In genomic region chr16:77467216-77467615, GRCm38 (mm10) we compare ENCODE assay signal across 23 mouse cellular contexts.
DNase-seq lines count a peak whose midpoint lies in the region; ATAC-seq and TF ChIP-seq lines count a peak whose summit lies in the region.
"Had no signal": no experiment of that assay in that cellular context is flagged by ENCODE, and none has a peak within 500 bp of the region (broad histone marks: within the 10 kb centered on the region; RNA-seq: fewer than 3 reads in every experiment).

No protein-coding gene starts in this region.

- ATAC-seq in forebrain, postnatal 0 days, result no peak
- ATAC-seq in forebrain, embryonic 15.5 days (replicated peaks), result no peak
- no peak for ATAC-seq in hindbrain, postnatal 0 days
- no peak for ATAC-seq in hindbrain, embryonic 12.5 days (ENCODE audit: low FRiP score)
- no peak for ATAC-seq in neural tube, embryonic 13.5 days (ENCODE audit: low read depth)
- ATAC-seq in liver, embryonic 11.5 days (replicated peaks; ENCODE audit: low FRiP score), result no peak

- H3K27ac ChIP-seq in forebrain, postnatal 0 days (ENCODE audit: low read depth, low read length), result no peak overlapping the region
- H3K27ac ChIP-seq in forebrain, embryonic 15.5 days (replicated peaks), result no peak overlapping the region
- H3K27ac ChIP-seq in hindbrain, postnatal 0 days, result no peak overlapping the region
- H3K27ac ChIP-seq in hindbrain, embryonic 12.5 days, result no peak overlapping the region
- H3K27ac ChIP-seq in neural tube, embryonic 13.5 days (replicated peaks), result peak overlapping the region; percentile 23; the same call in 1 of the 2 replicates
- no peak overlapping the region for H3K27ac ChIP-seq in liver, embryonic 11.5 days (ENCODE audit: low read depth, low read length)
- H3K27ac ChIP-seq: embryonic facial prominence, embryonic 13.5 days; embryonic facial prominence, embryonic 15.5 days; forebrain, embryonic 10.5 days; forebrain, embryonic 12.5 days had no signal

- H3K4me1 ChIP-seq in forebrain, postnatal 0 days (ENCODE audit: insufficient read depth), result no peaks in the 10 kb centered on the region
- H3K4me1 ChIP-seq in forebrain, embryonic 15.5 days, result peaks cover 10% of the 10 kb centered on the region
- H3K4me1 ChIP-seq in hindbrain, postnatal 0 days (ENCODE audit: insufficient read depth, low read length), result no peaks in the 10 kb centered on the region
- H3K4me1 ChIP-seq in hindbrain, embryonic 12.5 days, result peaks cover 4% of the 10 kb centered on the region; the same call in 1 of the 2 replicates
- H3K4me1 ChIP-seq in neural tube, embryonic 13.5 days (replicated peaks), result peaks cover 21% of the 10 kb centered on the region
- H3K4me1 ChIP-seq in liver, embryonic 11.5 days (replicated peaks; ENCODE audit: control insufficient read depth, insufficient read depth, low read length), result no peaks in the 10 kb centered on the region
- H3K4me1 ChIP-seq: embryonic facial prominence, embryonic 13.5 days; embryonic facial prominence, embryonic 15.5 days had no signal

- H3K4me3 ChIP-seq in forebrain, postnatal 0 days (ENCODE audit: low read depth, low read length), result no peak overlapping the region
- no peak overlapping the region for H3K4me3 ChIP-seq in forebrain, embryonic 15.5 days
- no peak overlapping the region for H3K4me3 ChIP-seq in hindbrain, postnatal 0 days (ENCODE audit: low read length)
- no peak overlapping the region for H3K4me3 ChIP-seq in hindbrain, embryonic 12.5 days
- no peak overlapping the region for H3K4me3 ChIP-seq in neural tube, embryonic 13.5 days
- H3K4me3 ChIP-seq in liver, embryonic 11.5 days (ENCODE audit: low read depth, low read length), result no peak overlapping the region
- H3K4me3 ChIP-seq: embryonic facial prominence, embryonic 13.5 days; embryonic facial prominence, embryonic 15.5 days; erythroblast, embryonic 14.5 days; forebrain, embryonic 10.5 days; forebrain, embryonic 12.5 days had no signal

- H3K9me3 ChIP-seq in forebrain, postnatal 0 days (ENCODE audit: low read length), result no peaks in the 10 kb centered on the region
- H3K9me3 ChIP-seq in forebrain, embryonic 15.5 days, result no peaks in the 10 kb centered on the region
- H3K9me3 ChIP-seq in hindbrain, postnatal 0 days (ENCODE audit: low read length), result no peaks in the 10 kb centered on the region
- no peaks in the 10 kb centered on the region for H3K9me3 ChIP-seq in hindbrain, embryonic 12.5 days (replicated peaks)
- no peaks in the 10 kb centered on the region for H3K9me3 ChIP-seq in neural tube, embryonic 13.5 days
- H3K9me3 ChIP-seq in liver, embryonic 11.5 days (ENCODE audit: control insufficient read depth, low read length), result no peaks in the 10 kb centered on the region
- H3K9me3 ChIP-seq: embryonic facial prominence, embryonic 13.5 days; embryonic facial prominence, embryonic 15.5 days; forebrain, embryonic 10.5 days; forebrain, embryonic 12.5 days had no signal

- TF ChIP-seq CTCF in forebrain, postnatal 0 days (IDR thresholded peaks at IDR 0.05; ENCODE audit: low read depth), result no peak
- TF ChIP-seq CTCF in hindbrain, postnatal 0 days (IDR thresholded peaks at IDR 0.05; ENCODE audit: low read depth), result no peak
- no peak for TF ChIP-seq CTCF in brain, embryonic 14.5 days (IDR thresholded peaks at IDR 0.05; ENCODE audit: borderline replicate concordance, extremely low read depth, insufficient read depth, insufficient read length)

- no peaks in the 10 kb centered on the region for H3K27me3 ChIP-seq in forebrain, postnatal 0 days (ENCODE audit: insufficient read depth, low read length)
- no peaks in the 10 kb centered on the region for H3K27me3 ChIP-seq in forebrain, embryonic 15.5 days
- H3K27me3 ChIP-seq in hindbrain, postnatal 0 days (ENCODE audit: insufficient read depth, low read length), result no peaks in the 10 kb centered on the region
- H3K27me3 ChIP-seq in hindbrain, embryonic 12.5 days, result no peaks in the 10 kb centered on the region
- H3K27me3 ChIP-seq in neural tube, embryonic 13.5 days, result no peaks in the 10 kb centered on the region
- no peaks in the 10 kb centered on the region for H3K27me3 ChIP-seq in liver, embryonic 11.5 days (replicated peaks; ENCODE audit: control insufficient read depth, insufficient read depth, low read length)
- H3K27me3 ChIP-seq: embryonic facial prominence, embryonic 13.5 days; embryonic facial prominence, embryonic 15.5 days; forebrain, embryonic 12.5 days had no signal

- 74% methylated on average over 12 of the region's 12 CpGs for WGBS in forebrain, postnatal 0 days
- 59% methylated on average over 12 of the region's 12 CpGs for WGBS in forebrain, embryonic 15.5 days
- 81% methylated on average over 12 of the region's 12 CpGs for WGBS in hindbrain, postnatal 0 days
- WGBS in hindbrain, embryonic 12.5 days, result 85% methylated on average over 12 of the region's 12 CpGs
- WGBS in neural tube, embryonic 13.5 days, result 69% methylated on average over 12 of the region's 12 CpGs
- 83% methylated on average over 12 of the region's 12 CpGs for WGBS in liver, embryonic 11.5 days

- peak; percentile 22 for DNase-seq in forebrain, postnatal 0 days
- DNase-seq in hindbrain, postnatal 0 days (ENCODE audit: low spot score), result peak; percentile 28
- no peak for DNase-seq in neural tube, embryonic 10.5 days (ENCODE audit: extremely low spot score, low spot score)
- peak; percentile 76 for DNase-seq in brain, embryonic 14.5 days (ENCODE audit: low read depth)
- no peak for DNase-seq in liver, embryonic 11.5 days (ENCODE audit: low spot score)
- DNase-seq: adrenal gland, adult 2 months; adrenal gland, postnatal 10 days; adrenal gland, postnatal 25 days; cerebellum, adult 11 months; cerebellum, adult 18-20 months; cerebellum, adult 8-10 months; cerebellum, adult 9-11 months; cerebellum, postnatal 14 days; cerebellum, postnatal 36 days; embryo, embryonic 11 days had no signal

- no peak overlapping the region for H3K4me2 ChIP-seq in forebrain, postnatal 0 days (ENCODE audit: low read depth)
- no peak overlapping the region for H3K4me2 ChIP-seq in forebrain, embryonic 15.5 days (replicated peaks)
- H3K4me2 ChIP-seq in hindbrain, postnatal 0 days (ENCODE audit: low read depth, low read length), result no peak overlapping the region
- H3K4me2 ChIP-seq in hindbrain, embryonic 12.5 days (replicated peaks), result no peak overlapping the region
- no peak overlapping the region for H3K4me2 ChIP-seq in neural tube, embryonic 13.5 days
- H3K4me2 ChIP-seq in liver, embryonic 11.5 days, result no peak overlapping the region
- H3K4me2 ChIP-seq: embryonic facial prominence, embryonic 13.5 days; embryonic facial prominence, embryonic 15.5 days; forebrain, embryonic 12.5 days had no signal

- H3K36me3 ChIP-seq in forebrain, postnatal 0 days (ENCODE audit: insufficient read depth), result no peaks in the 10 kb centered on the region
- no peaks in the 10 kb centered on the region for H3K36me3 ChIP-seq in forebrain, embryonic 15.5 days
- H3K36me3 ChIP-seq in hindbrain, postnatal 0 days (ENCODE audit: insufficient read depth, low read length), result no peaks in the 10 kb centered on the region
- H3K36me3 ChIP-seq in hindbrain, embryonic 12.5 days, result 0 out of 2 replicates have a peak, but pooled peaks cover 7% of the 10 kb centered on the region
- H3K36me3 ChIP-seq in neural tube, embryonic 13.5 days, result peaks cover 10% of the 10 kb centered on the region
- H3K36me3 ChIP-seq in liver, embryonic 11.5 days (ENCODE audit: control insufficient read depth, insufficient read depth, low read length), result no peaks in the 10 kb centered on the region
- H3K36me3 ChIP-seq: embryonic facial prominence, embryonic 13.5 days; embryonic facial prominence, embryonic 15.5 days had no signal

- no peak overlapping the region for H3K9ac ChIP-seq in forebrain, postnatal 0 days
- no peak overlapping the region for H3K9ac ChIP-seq in forebrain, embryonic 15.5 days (replicated peaks)
- H3K9ac ChIP-seq in hindbrain, postnatal 0 days (replicated peaks; ENCODE audit: low read length), result no peak overlapping the region
- no peak overlapping the region for H3K9ac ChIP-seq in hindbrain, embryonic 12.5 days
- no peak overlapping the region for H3K9ac ChIP-seq in neural tube, embryonic 13.5 days
- H3K9ac ChIP-seq in liver, embryonic 11.5 days (ENCODE audit: low read depth, low read length), result no peak overlapping the region
- H3K9ac ChIP-seq: embryonic facial prominence, embryonic 13.5 days; embryonic facial prominence, embryonic 15.5 days; forebrain, embryonic 12.5 days had no signal

- no peak for TF ChIP-seq POLR2A in brain, embryonic 14.5 days (IDR thresholded peaks at IDR 0.05; ENCODE audit: borderline replicate concordance, extremely low read depth, insufficient read depth, insufficient read length, poor library complexity, severe bottlenecking)

Comparison
In these comparisons a context has a peak if more than half of its experiments do, and no peak if none do; other contexts are left out.
1. DNase-seq: peak in forebrain, postnatal 0 days (single experiment), hindbrain, postnatal 0 days (single experiment) and brain, embryonic 14.5 days (single experiment); none in neural tube, embryonic 10.5 days (single experiment) and liver, embryonic 11.5 days (single experiment).